Mouse (Mus musculus) kidney, postnatal 10 days (tissue): ENCODE data around the gene Zfp40.

Source experiments
- DNase-seq: peaks from one replicate; pipeline ENCODE4 v3.0.0; 2021; ENCODE audit warnings: mixed read lengths

Gene Zfp40

GRCm38 (mm10) chr17:23192453-23193379 is at the start of gene Zfp40:
Gene Zfp40 (minus strand): TSS chr17:23193252.
- peak; percentile 96 for DNase-seq

GRCm38 (mm10) chr17:23218320-23218719 is 25.3 kb upstream of the Zfp40 start:
- DNase-seq = no peak

DNA sequence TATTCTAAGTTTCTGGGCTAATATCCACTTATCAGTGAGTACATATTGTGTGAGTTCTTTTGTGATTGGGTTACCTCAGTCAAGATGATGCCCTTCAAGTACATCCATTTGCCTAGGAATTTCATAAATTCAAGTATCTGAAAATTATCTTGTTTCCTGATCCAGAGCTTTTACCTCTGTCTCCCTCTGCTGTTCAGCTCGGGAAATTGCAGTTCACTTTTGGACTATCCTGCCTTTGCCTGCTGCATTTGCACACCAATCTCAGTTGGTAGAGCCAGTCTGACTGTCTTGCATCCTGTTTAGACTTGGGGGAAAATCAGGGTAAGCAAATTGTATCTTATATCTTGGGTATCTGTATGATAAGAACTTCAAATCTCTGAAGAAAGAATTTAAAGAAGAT is 6.8 kb upstream of the Zfp40 start:
- peak; percentile 16 for DNase-seq

DNA sequence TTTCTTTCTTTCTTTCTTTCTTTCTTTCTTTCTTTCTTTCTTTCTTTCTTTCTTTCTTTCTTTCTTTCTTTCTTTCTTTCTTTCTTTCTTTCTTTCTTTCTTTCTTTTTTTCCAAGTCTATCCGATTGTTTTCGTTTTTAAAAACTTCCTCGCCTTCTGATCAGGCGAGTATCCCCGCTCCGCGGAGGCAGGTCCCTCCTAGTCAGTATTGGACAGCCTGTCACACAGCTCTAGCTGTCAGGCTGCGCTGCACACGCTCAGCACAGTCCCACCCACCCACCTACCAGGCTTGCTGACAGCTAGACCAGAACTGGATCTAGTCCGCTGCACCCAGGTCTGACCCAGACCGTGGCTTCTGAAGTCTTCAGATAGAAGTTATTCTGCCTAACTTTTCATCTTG is 389 bp upstream of the Zfp40 start:
- DNase-seq = peak; percentile 70

DNA sequence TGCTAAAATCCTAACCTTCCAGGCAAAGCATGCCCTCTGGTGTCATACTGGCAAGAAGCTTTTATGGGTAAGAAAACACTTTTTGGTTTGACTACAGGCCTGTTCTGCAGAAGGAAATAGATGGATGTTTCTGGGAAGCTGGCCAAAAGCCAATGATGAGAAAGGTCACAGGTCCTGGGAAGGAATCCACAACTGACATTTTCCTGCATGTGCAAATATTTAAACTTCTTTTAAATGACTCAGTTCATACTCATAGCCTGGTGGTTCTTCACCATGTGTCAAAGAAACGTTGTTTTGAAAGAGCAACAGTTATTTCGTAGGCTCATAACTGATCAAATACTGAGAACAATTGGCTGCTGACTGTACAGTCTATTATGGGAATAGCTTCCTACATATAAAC is 5.4 kb downstream of the Zfp40 start:
- peak; percentile 70 for DNase-seq
